Mouse (Mus musculus) T-cell, adult 2 months (primary cell): Measurements from ENCODE around the gene Tgm3.

Experiments used
- DNase-seq: peaks from one replicate; pipeline ENCODE4 v3.0.0; 2022; ENCODE audit warnings: low spot score

Tgm3 gene

GRCm38 (mm10) chr2:130012026-130012425 lies at the start of gene Tgm3:
TSS of gene Tgm3 (plus strand) at chr2:130012349.
- DNase-seq: no peak

- no peak for DNase-seq
These were observed 31.5 kb upstream of the Tgm3 start for GRCm38 (mm10) chr2:129980608-129981007.

- no peak for DNase-seq
These were observed 24.6 kb upstream of the Tgm3 start for GRCm38 (mm10) chr2:129987527-129988045.

- DNase-seq: no peak
These were observed 22.5 kb upstream of the Tgm3 start for GRCm38 (mm10) chr2:129989646-129990045.

- DNase-seq: no peak
These were observed 17.7 kb upstream of the Tgm3 start for GRCm38 (mm10) chr2:129994468-129994867.

GRCm38 (mm10) chr2:129998476-129998875 lies 13.7 kb upstream of the Tgm3 start:
- DNase-seq: no peak

- no peak for DNase-seq
These were observed 12.9 kb upstream of the Tgm3 start for GRCm38 (mm10) chr2:129999296-129999695.

GRCm38 (mm10) chr2:130000601-130001000 lies 11.5 kb upstream of the Tgm3 start:
- no peak for DNase-seq

GRCm38 (mm10) chr2:130004046-130004445 lies 8.1 kb upstream of the Tgm3 start:
- no peak for DNase-seq

- DNase-seq: no peak
These were observed 2.8 kb upstream of the Tgm3 start for GRCm38 (mm10) chr2:130009371-130009770.

- DNase-seq: no peak
These were observed 1.5 kb downstream of the Tgm3 start for GRCm38 (mm10) chr2:130013646-130014045.

GRCm38 (mm10) chr2:130015196-130015595 lies 3.0 kb downstream of the Tgm3 start:
- no peak for DNase-seq

- no peak for DNase-seq
These were observed 5.9 kb downstream of the Tgm3 start for GRCm38 (mm10) chr2:130018084-130018483.

- DNase-seq: no peak
These were observed 15.7 kb downstream of the Tgm3 start for GRCm38 (mm10) chr2:130027890-130028289.

GRCm38 (mm10) chr2:130029826-130030225 lies 17.7 kb downstream of the Tgm3 start:
- no peak for DNase-seq

- no peak for DNase-seq
These were observed 20.5 kb downstream of the Tgm3 start for GRCm38 (mm10) chr2:130032661-130033060.

GRCm38 (mm10) chr2:130036846-130037245 lies 24.7 kb downstream of the Tgm3 start:
- no peak for DNase-seq

GRCm38 (mm10) chr2:130038971-130039370 lies 26.8 kb downstream of the Tgm3 start:
- DNase-seq: no peak

GRCm38 (mm10) chr2:130040190-130040886 lies 28.2 kb downstream of the Tgm3 start:
- DNase-seq: no peak

GRCm38 (mm10) chr2:130043835-130044234 lies 31.7 kb downstream of the Tgm3 start:
- DNase-seq: no peak

GRCm38 (mm10) chr2:130047923-130048440 lies 35.8 kb downstream of the Tgm3 start:
- DNase-seq: no peak

- no peak for DNase-seq
These were observed 36.6 kb downstream of the Tgm3 start for GRCm38 (mm10) chr2:130048792-130049191.

GRCm38 (mm10) chr2:130058149-130058548 lies 46.0 kb downstream of the Tgm3 start:
- no peak for DNase-seq

- no peak for DNase-seq
These were observed 56.1 kb downstream of the Tgm3 start for GRCm38 (mm10) chr2:130068228-130068627.
